Mouse (Mus musculus): Measurements from ENCODE around the gene Gm29666.

The Gm29666 gene

GRCm38 (mm10) chr15:84919938-84920337 lies at the start of gene Gm29666:
Gm29666 (minus strand) TSS chr15:84920038.
- no peak for DNase-seq (ENCODE audit: low spot score)

GRCm38 (mm10) chr15:84968534-84968933 lies 48.7 kb upstream of the Gm29666 start:
- DNase-seq (ENCODE audit: low spot score), result no peak

GRCm38 (mm10) chr15:84965575-84966360 lies 45.9 kb upstream of the Gm29666 start:
- no peak for DNase-seq (ENCODE audit: low spot score)

- DNase-seq (ENCODE audit: low spot score), result no peak
Observed at GRCm38 (mm10) chr15:84964771-84965170, 44.9 kb upstream of the Gm29666 start.

DNA sequence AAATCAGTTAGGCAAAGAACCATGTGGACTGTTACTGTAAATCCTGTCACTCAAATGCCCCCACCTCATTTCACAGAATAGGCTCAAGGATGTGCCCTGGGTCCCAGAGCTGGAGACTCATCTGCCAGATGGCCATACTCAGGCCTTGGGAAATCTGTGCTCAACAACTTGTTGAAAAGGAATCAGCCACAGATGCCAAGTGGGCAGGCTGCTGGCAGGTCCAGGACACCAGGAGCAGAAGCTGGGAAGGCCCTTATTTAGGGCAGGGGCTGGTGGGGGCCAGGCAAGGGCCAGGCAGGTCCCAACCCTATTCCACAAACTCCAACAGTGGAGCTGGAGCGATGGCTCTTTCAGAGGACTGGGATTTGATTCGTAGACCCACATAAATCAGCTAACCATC lies 42.7 kb upstream of the Gm29666 start:
- DNase-seq (ENCODE audit: low spot score), result no peak

DNA sequence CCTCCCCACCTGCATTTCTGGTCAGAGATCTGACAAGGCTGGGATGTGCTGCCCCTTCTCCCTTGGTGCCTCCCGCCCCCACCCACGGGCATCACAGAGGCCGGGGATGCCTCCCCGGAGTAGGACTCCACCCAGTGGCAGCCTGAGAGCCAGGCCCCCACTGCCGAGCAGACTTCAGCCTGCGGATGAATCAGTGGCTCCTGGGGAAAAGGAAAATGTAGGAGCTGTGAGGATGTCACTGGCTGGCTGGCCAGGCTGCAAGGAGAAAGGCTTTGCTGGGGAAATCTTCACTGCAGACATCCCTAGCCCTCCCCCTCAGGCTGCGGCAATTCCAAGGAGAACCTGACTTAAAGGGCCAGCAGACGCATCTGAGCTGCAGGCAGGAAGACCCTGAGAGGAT lies 40.9 kb upstream of the Gm29666 start:
- no peak for DNase-seq (ENCODE audit: low spot score)

- DNase-seq (ENCODE audit: low spot score), result no peak
Observed at GRCm38 (mm10) chr15:84959891-84960290, 40.1 kb upstream of the Gm29666 start.

DNA sequence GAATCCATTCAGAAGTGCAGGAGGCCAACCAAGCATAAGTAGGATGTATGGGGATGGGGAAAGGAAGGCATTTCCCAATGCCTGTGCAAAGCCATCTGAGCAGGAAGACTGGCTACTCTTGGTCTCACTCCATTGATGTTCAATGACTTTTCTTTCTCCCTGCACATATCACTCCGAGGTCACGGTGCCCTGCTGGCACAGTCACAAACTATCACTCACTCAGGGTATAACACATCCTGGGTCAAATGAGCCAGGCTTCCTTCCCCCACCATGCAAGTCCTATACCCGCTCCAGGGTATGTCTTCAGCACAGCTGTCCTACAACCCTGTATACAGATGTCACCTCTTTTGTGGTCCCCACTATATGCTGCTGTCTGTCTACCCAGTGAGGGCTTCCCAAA lies 38.5 kb upstream of the Gm29666 start:
- no peak for DNase-seq (ENCODE audit: low spot score)

DNA sequence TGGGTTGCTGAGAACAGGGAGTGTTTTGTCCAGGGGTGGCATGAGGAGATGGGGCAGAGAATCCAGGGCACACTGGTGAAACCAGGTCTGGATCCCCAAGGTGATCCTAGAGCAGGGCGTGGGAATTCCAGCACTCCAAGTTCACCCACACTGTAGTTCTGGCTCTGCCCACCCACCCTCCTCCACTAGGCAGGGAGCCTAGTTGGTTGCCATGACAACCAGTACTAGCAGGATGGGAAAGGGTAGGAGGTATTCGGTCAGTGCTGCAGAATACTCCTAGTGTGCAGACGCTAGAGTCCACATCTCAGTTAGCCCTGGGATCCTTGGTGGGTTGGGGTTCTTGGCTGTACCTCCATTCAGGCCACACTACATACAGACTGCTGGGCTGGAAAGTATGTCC lies 38.0 kb upstream of the Gm29666 start:
- DNase-seq (ENCODE audit: low spot score), result no peak

DNA sequence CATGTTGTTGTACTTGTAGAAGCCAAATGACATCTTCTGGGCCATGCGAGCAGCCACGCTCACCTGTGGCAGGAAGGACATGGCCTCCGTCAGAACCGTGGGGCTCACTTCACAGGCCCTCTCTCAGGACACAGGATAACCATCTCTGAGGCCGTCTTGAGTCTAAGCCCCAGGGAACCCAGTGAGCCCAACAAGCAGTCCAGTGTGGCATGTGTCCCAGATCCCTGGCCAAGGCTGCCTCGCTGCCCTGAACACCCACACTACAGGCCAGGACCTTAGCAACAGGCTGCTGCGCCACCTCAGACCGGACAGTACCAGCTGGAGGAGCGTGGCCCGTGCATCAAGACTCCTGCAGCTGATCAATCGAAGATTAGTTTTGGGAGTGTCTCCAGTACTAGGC lies 33.4 kb upstream of the Gm29666 start:
- DNase-seq (ENCODE audit: low spot score), result no peak

DNA sequence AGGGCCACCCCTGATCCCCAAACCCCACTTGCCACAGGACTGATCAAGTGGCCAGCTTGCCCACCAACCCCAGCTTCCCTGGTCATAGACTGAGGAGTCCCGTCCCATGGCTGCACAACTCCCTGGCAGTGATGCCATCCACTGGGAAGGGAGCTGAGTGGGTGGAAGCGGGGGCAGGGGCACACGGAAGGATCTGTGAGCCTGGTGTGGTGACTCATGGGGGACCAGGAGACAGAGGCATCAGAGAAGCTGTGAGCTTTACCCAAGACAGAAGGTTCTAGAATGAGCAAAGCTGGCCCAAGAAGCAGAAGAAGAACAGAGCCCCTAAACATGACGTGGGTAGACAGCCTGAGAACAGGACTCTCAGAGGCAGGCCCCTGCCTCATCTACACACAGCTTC lies 30.2 kb upstream of the Gm29666 start:
- DNase-seq (ENCODE audit: low spot score), result no peak

GRCm38 (mm10) chr15:84948990-84949389 lies 29.2 kb upstream of the Gm29666 start:
- DNase-seq (ENCODE audit: low spot score), result no peak

DNA sequence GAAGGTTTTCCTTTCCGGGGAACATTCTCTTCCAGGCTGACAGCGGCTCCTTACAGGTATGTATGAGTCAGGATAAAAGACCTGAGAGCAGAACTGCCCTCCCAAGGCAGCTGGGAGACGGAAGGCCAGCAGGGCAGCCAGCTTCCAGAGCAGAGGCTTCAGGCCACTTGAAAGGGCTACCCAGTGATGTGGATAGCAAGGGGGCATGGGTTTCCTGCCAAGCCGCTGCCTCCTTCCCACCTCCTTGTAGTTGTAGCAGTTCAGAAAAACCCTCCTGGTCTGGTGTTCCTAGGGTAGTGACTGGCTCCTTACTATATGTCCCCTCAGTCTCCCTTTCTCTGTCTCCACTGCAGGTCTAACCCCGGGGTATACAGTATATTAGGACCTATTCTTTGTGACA lies 24.5 kb upstream of the Gm29666 start:
- no peak for DNase-seq (ENCODE audit: low spot score)

- DNase-seq (ENCODE audit: low spot score), result no peak
Observed at GRCm38 (mm10) chr15:84942647-84943285, 22.9 kb upstream of the Gm29666 start.

DNA sequence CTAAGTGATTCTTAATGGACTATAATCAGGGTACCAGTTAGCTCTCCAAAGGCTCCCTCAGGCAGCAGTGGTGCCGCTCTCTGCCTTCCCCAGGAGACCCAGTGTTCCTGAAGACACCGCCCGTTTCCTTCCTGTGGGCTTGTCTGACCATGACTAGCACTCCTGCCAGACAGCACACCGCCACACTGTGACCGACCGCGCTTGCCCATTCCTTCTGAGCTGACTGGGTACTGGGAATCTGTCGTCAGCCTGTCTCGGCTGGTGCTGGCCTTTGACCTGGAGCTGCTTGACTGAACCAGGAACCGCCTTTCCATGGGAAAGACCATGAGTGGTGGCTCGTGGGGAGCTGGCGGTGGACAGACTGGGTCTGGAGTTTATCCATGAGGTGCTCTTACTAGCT lies 20.3 kb upstream of the Gm29666 start:
- DNase-seq (ENCODE audit: low spot score), result no peak

- no peak for DNase-seq (ENCODE audit: low spot score)
Observed at GRCm38 (mm10) chr15:84934901-84935300, 15.1 kb upstream of the Gm29666 start.

DNA sequence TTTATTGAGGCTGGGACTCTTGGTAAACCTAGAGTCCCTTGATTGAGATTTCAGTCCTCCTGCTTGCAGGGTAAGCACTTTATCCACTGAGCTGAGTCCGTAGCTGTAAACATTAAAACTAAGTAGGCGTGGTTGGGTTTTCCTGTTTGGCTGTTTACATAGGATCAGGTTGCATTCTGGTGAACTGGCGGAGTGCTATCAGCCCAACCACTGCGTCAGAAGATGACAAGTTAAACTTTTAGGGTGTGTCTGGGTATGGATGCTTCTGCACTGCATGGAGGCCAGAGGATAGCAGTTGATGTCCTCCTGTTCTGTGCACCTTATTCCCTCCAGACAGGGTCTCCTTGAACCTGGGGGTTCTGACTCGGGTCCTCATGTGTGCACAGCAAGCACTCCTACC lies 12.5 kb upstream of the Gm29666 start:
- DNase-seq (ENCODE audit: low spot score), result no peak

GRCm38 (mm10) chr15:84925495-84926018 lies 5.7 kb upstream of the Gm29666 start:
- no peak for DNase-seq (ENCODE audit: low spot score)

DNA sequence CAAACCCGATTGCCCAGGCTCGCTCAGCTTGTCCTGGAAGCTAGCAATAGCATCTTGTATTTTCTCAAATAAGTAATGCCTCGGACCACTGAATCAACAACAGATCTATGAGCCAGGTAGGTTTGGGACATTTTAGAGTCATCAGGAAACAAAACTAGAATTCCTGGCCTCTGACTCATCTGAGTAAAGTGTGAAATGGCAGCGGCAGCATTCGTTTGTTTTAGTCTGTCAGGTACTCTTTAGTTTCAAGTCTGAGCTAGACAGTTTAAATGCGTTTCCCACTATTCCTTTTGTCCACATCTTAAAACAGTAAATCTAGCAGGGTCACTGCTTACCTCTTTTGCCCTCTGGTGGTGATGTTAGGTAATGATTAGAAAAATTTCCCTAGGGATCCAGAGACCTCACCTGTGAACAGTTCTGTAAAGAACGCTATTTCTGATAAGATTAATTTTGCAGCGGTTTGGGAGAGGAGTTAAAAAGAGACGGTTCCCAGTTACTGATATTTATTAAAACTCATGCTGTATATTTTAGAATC lies 5.0 kb upstream of the Gm29666 start:
- peak; percentile 2 for DNase-seq (ENCODE audit: low spot score)

GRCm38 (mm10) chr15:84923508-84924181 lies 3.8 kb upstream of the Gm29666 start:
- DNase-seq (ENCODE audit: low spot score), result no peak

DNA sequence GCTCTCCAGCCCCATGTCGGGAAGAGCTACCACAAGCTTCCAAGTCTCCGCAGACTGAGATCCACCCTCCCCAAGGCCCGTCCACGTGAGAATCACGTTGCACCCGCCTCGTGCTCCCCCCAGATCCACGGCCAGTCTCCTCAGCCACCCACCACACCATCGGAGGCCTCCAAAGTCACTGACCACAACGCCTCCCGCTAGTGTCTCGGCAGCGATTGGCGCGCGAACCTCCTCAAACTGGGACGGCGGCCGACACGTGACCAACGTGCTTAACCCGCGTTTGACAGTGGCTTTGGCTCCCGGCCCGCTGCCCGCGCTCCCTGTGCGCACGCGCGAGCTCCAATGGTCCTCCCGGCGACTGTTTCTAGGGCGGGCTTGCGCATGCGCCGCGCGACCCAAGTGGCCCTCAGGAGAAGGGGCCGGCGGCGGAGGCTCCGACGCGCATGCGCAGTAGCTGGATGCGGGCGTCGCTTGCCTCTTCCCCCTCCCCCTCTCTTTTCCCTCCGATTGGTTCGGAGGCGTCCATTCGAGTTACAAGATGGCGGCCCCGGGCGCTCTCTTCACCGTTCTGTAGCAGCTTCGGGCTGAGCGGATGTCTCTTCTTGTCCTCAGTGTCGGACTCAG lies 3.2 kb upstream of the Gm29666 start, which contains the start of gene Nup50:
Gene Nup50 (plus strand): TSS at position 528 of the 624 bp plus-strand sequence.
- DNase-seq (ENCODE audit: low spot score), result peak; percentile 100

- DNase-seq (ENCODE audit: low spot score), result no peak
Observed at GRCm38 (mm10) chr15:84913201-84913600, 6.6 kb downstream of the Gm29666 start.
